Mouse (Mus musculus) mouse embryonic stem cell (cell line): ENCODE results near the gene Naa60.
"Not testable (repeated sequence)": the region's sequence is repeated elsewhere in the genome, so short reads cannot be mapped to it uniquely, and the experiment has no call there.

ENCODE experiments used
- in situ Hi-C, 2 experiments: fragments of 300-500 bp; cut with MboI; formaldehyde crosslinking; loops; 1 replicate in 1 of 2; 3 replicates in 1 of 2; pipeline ENCODE4 v1.14.3; 2019 to 2020; ENCODE audit warnings: low sequenced_read_pairs in 2 of 2, low pct_unique_long_range_greater_than_20kb in 1 of 2, mixed read lengths in 1 of 2; ENCODE audit not compliant: unreplicated experiment in 1 of 2

Naa60 gene

GRCm38 (mm10) chr16:3872216-3873047 is at the start of gene Naa60:
Gene Naa60 (plus strand): TSS chr16:3872375.
- in situ Hi-C loops = no loop called here

DNA sequence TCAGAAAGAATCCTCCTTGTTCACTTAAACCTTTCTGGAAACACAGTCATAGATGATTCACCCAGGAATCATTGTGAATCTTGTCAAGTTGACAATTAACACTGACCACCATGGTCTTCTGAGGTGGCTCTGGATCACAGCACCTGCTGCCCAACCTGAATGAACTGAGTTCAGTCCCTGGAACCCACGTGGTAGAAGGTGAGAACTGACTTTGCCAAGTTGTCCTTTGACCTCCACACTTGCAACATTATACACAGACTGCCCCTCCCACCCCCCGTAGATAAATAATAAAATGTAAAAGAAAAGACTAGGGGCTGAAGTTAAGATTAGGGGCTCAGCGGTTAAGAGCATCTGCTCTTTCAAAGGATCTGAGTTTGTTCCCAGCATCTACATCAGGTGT is 44.2 kb upstream of the Naa60 start:
- in situ Hi-C loops = loop anchor here (25.0 kb wide), 2 partner anchors 184 to 459 kb away; partner anchors contain the start of gene Slx4 (in 1 of the 2)

- in situ Hi-C loops = loop anchor here (25.0 kb wide), 2 partner anchors 183 to 458 kb away; partner anchors contain the start of gene Slx4 (in 1 of the 2)
Observed at GRCm38 (mm10) chr16:3829727-3830126, 42.4 kb upstream of the Naa60 start.

- in situ Hi-C loops = loop anchor here (25.0 kb wide), 2 partner anchors 182 to 457 kb away; partner anchors contain the start of gene Slx4 (in 1 of the 2)
Observed at GRCm38 (mm10) chr16:3830588-3831109, 41.5 kb upstream of the Naa60 start, which contains the start of gene Olfr15. Gene Olfr15 (plus strand): TSS chr16:3830878.

- in situ Hi-C loops = loop anchor here (25.0 kb wide), 2 partner anchors 177 to 452 kb away; partner anchors contain the start of gene Slx4 (in 1 of the 2)
Observed at GRCm38 (mm10) chr16:3835461-3835860, 36.7 kb upstream of the Naa60 start.

- in situ Hi-C loops = loop anchor here (25.0 kb wide), 2 partner anchors 173 to 448 kb away; partner anchors contain the start of gene Slx4 (in 1 of the 2)
Observed at GRCm38 (mm10) chr16:3839157-3839885, 32.9 kb upstream of the Naa60 start.

- in situ Hi-C loops = loop anchor here (10.0 to 25.0 kb wide), 3 partner anchors 162 to 444 kb away; partner anchors contain the start of gene Slx4 (in 2 of the 2)
Observed at GRCm38 (mm10) chr16:3842989-3843388, 29.2 kb upstream of the Naa60 start.

- in situ Hi-C loops = loop anchor here (10.0 to 25.0 kb wide), 3 partner anchors 161 to 444 kb away; partner anchors contain the start of gene Slx4 (in 2 of the 2)
Observed at GRCm38 (mm10) chr16:3843796-3844195, 28.4 kb upstream of the Naa60 start.

GRCm38 (mm10) chr16:3846711-3847518 is 25.3 kb upstream of the Naa60 start, which contains the start of gene Zfp174:
Gene Zfp174 (plus strand): TSS chr16:3847268.
- in situ Hi-C loops = loop anchor here (10.0 to 25.0 kb wide), 3 partner anchors 158 to 440 kb away; partner anchors contain the start of gene Slx4 (in 2 of the 2)

GRCm38 (mm10) chr16:3847871-3848270 is 24.3 kb upstream of the Naa60 start:
- in situ Hi-C loops = loop anchor here (10.0 to 25.0 kb wide), 3 partner anchors 157 to 439 kb away; partner anchors contain the start of gene Slx4 (in 2 of the 2)

GRCm38 (mm10) chr16:3848416-3848815 is 23.8 kb upstream of the Naa60 start:
- in situ Hi-C loops = loop anchor here (10.0 to 25.0 kb wide), 3 partner anchors 156 to 439 kb away; partner anchors contain the start of gene Slx4 (in 2 of the 2)

GRCm38 (mm10) chr16:3851301-3851700 is 20.9 kb upstream of the Naa60 start:
- in situ Hi-C loops = not testable (repeated sequence)

- in situ Hi-C loops = no loop called here
Observed at GRCm38 (mm10) chr16:3852586-3852985, 19.6 kb upstream of the Naa60 start.

DNA sequence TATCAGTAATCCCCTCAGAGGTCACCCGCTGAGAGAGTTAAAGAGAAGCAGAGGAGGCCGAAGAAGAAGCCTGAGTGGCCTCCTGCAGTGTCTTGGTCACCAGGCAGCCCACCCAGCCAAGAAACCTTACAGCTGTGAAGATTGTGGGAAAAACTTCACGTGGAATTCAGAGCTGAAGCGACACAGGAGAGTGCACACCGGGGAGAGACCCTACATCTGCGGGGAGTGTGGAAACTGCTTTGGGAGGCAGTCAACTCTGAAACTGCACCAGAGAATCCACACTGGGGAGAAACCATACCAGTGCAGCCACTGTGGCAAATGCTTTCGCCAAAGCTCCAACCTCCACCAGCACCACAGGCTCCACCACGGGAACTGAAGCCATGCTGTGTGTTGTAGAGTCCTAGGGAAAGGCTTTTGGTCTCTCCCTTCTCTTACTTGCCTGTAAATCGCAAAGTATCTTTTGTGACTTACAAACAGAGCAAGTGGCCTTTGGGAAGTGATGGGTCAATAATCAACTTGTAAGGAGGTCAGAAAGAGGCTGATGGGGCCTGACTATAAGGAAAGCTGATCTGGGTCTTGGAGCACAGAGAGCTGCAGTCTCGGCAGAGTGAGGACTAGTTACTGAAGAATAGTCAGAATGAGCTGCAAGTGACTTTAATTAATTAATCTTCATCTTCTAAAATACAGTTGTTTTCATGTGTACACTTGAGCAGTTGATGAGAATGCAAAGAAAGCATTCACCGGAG is 17.6 kb upstream of the Naa60 start:
- in situ Hi-C loops = no loop called here

GRCm38 (mm10) chr16:3855776-3856175 is 16.4 kb upstream of the Naa60 start:
- in situ Hi-C loops = no loop called here

DNA sequence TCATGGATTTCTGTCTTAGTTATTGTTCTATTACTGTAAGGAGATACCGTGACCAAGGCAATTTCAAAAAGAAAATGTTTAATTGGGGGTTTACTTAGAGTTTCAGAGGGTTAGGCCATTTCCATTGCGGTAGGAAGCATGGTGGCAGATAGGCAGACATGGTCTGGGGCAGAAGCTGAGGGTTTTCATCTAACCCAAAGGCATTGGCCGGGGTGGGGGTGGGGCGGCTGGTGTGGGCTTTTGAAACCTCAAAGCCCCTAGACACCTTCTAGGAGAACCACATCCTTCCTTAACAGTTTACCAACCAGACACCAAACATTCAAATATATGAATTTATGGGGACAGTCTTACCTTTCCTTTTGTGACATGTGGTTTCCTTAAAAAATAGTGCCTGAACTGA is 12.9 kb upstream of the Naa60 start:
- in situ Hi-C loops = no loop called here

GRCm38 (mm10) chr16:3871815-3872214 is 360 bp upstream of the Naa60 start:
- in situ Hi-C loops = no loop called here
